In the genomic region with DNA sequence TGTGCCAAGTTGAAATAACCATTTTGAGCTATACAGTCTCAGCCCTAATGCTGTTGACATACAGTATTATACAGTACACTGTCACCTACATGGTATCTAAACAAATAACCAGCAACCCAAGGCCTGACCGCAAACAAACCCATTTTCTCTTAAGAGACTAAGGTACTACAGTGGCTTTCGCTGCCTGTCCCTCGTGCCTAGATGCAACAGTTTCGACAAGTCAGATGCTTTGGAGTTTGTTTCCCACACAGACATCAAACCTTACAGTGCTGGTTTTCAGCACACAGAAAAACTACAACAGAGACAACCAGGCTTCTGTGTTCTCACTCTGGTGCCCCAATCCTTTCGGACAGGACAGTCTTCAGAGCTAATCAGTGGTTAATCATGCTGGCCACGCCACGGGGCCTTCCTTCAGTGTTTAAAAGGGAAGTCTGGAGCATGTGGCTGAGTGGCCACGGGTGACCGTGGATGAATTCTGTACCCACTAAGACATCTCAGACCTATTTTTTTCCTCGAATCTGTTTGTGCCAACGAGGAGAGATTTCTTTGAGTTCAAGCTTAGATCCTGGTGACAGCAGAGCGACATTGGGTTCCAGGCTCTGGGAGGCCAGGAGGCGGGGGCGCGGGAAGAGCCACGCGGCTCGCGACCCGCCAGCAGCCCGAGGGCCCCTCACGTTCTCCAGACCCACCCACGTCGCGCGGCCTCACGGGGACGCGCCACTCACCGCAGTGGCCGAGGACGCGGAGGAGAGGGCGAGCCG, we compare ENCODE assay signal across 7 mouse cellular contexts. TPM values are rescaled to one million over a fixed set of nuclear protein-coding genes. Genes with fewer than 3 reads are reported as not detected.
DNase-seq lines count a peak whose midpoint lies in the region; ATAC-seq and TF ChIP-seq lines count a peak whose summit lies in the region.

No protein-coding gene starts in this region.

- peak overlapping the region; percentile 83 for H3K4me2 ChIP-seq in hindbrain, embryonic 13.5 days
- H3K4me2 ChIP-seq in stomach, embryonic 14.5 days (replicated peaks; ENCODE audit: low read depth, low read length): peak overlapping the region; percentile 85

- 6% methylated on average over 35 of the region's 35 CpGs for WGBS in hindbrain, embryonic 13.5 days
- whole genome bisulfite sequencing in stomach, embryonic 14.5 days: 4% methylated on average over 35 of the region's 35 CpGs

- no peak for TF ChIP-seq CTCF in cortical plate, adult 2 months (IDR thresholded peaks at IDR 0.05; ENCODE audit: extremely low read depth, insufficient read depth, low read length)

- TF ChIP-seq POLR2A in cortical plate, adult 2 months (IDR thresholded peaks at IDR 0.05; ENCODE audit: extremely low read depth, insufficient read depth, low read length): no peak

- peak overlapping the region; percentile 75 for H3K4me3 ChIP-seq in cortical plate, adult 2 months (ENCODE audit: insufficient read depth, low read length)
- peak overlapping the region; percentile 84 for H3K4me3 ChIP-seq in hindbrain, embryonic 13.5 days
- H3K4me3 ChIP-seq in stomach, embryonic 14.5 days (ENCODE audit: low read depth, low read length): peak overlapping the region; percentile 92

- no peaks in the 10 kb centered on the region for H3K27me3 ChIP-seq in hindbrain, embryonic 13.5 days
- no peaks in the 10 kb centered on the region for H3K27me3 ChIP-seq in stomach, embryonic 14.5 days (ENCODE audit: control insufficient read depth, insufficient read depth, low read length)

- DNase-seq in spleen, adult 12 weeks (ENCODE audit: low spot score): peak; percentile 25
- DNase-seq in spleen, adult 18-20 months: no peak
- DNase-seq in lung, postnatal 10 days: peak; percentile 21
- no peak for DNase-seq in urinary bladder, postnatal 4 days (ENCODE audit: low spot score in 2 of 2)

- 0 out of 2 replicates have a peak overlapping the region, but pooled peaks have one; percentile 36 for H3K27ac ChIP-seq in cortical plate, adult 2 months (ENCODE audit: insufficient read depth, low read length)
- H3K27ac ChIP-seq in hindbrain, embryonic 13.5 days: peak overlapping the region; percentile 83
- H3K27ac ChIP-seq in stomach, embryonic 14.5 days (ENCODE audit: low read length): peak overlapping the region; percentile 67; the same call in 1 of the 2 replicates

- peak overlapping the region; percentile 94 for H3K9ac ChIP-seq in hindbrain, embryonic 13.5 days
- H3K9ac ChIP-seq in stomach, embryonic 14.5 days (replicated peaks; ENCODE audit: low read depth, low read length): peak overlapping the region; percentile 92

- H3K9me3 ChIP-seq in hindbrain, embryonic 13.5 days: no peaks in the 10 kb centered on the region
- no peaks in the 10 kb centered on the region for H3K9me3 ChIP-seq in stomach, embryonic 14.5 days (ENCODE audit: control insufficient read depth, low read depth, low read length)

- peaks cover 2% of the 10 kb centered on the region; the same call in 1 of the 2 replicates for H3K4me1 ChIP-seq in cortical plate, adult 2 months (ENCODE audit: control insufficient read depth, insufficient read depth, low read length)
- H3K4me1 ChIP-seq in hindbrain, embryonic 13.5 days (replicated peaks): peaks cover 19% of the 10 kb centered on the region
- peaks cover 7% of the 10 kb centered on the region; the same call in 1 of the 2 replicates for H3K4me1 ChIP-seq in stomach, embryonic 14.5 days (ENCODE audit: control insufficient read depth, insufficient read depth, low read length)

- H3K36me3 ChIP-seq in hindbrain, embryonic 13.5 days: peaks cover 29% of the 10 kb centered on the region
- H3K36me3 ChIP-seq in stomach, embryonic 14.5 days (ENCODE audit: control insufficient read depth, insufficient read depth, low read length): peaks cover 32% of the 10 kb centered on the region

- peak; percentile 60 for ATAC-seq in hindbrain, embryonic 13.5 days (ENCODE audit: low FRiP score)
- ATAC-seq in stomach, embryonic 14.5 days (ENCODE audit: insufficient number of reproducible peaks, insufficient read depth, low FRiP score, low read depth): 0 out of 2 replicates have a peak, but pooled peaks have one; percentile 8

RNA-seq across cellular contexts. Expression of gene Zfp330, which starts 0.4 kb away (rescaled TPM):
- polyA plus RNA-seq in cortical plate, adult 2 months (2012; rRNA removed): 37.1 and 38.8 TPM in 2 replicates
- 77.0 and 82.8 TPM in 2 replicates for polyA plus RNA-seq in hindbrain, embryonic 13.5 days (2015; fragmentation: Nextera tagmentation; extraction: Ambion mirVana)
- polyA plus RNA-seq in stomach, embryonic 14.5 days (2014; fragmentation: Nextera tagmentation; extraction: Ambion mirVana): 72.4 and 72.8 TPM in 2 replicates

Comparison
In these comparisons a context has a peak if more than half of its experiments do, and no peak if none do; other contexts are left out.
1. DNase-seq: peak in spleen, adult 12 weeks (single experiment) and lung, postnatal 10 days (single experiment); none in spleen, adult 18-20 months (0 of 2) and urinary bladder, postnatal 4 days (0 of 2).
2. Peak in every context shown above with its lines, with median percentiles within 50 percentile points of each other: H3K27ac ChIP-seq and H3K4me3 ChIP-seq.